In genomic region chr15:74369461-74369860, GRCm38 (mm10) we compare ENCODE assay signal across 23 mouse cellular contexts.
DNase-seq lines count a peak whose midpoint lies in the region; ATAC-seq and TF ChIP-seq lines count a peak whose summit lies in the region.
"Had no signal": no experiment of that assay in that cellular context is flagged by ENCODE, and none has a peak within 500 bp of the region (broad histone marks: within the 10 kb centered on the region; RNA-seq: fewer than 3 reads in every experiment).

No protein-coding gene starts in this region.

- H3K9ac ChIP-seq in midbrain, embryonic 11.5 days (ENCODE audit: low read length): no peak overlapping the region
- no peak overlapping the region for H3K9ac ChIP-seq in midbrain, embryonic 13.5 days (replicated peaks)
- H3K9ac ChIP-seq: embryonic facial prominence, embryonic 12.5 days; forebrain, embryonic 13.5 days; forebrain, embryonic 15.5 days; forebrain, postnatal 0 days had no signal

- DNase-seq in cerebellum, postnatal 10 days: peak; percentile 51 to 55
- no peak for DNase-seq in cerebellum, adult 8-10 months
- peak; percentile 2 for DNase-seq in gastrocnemius, adult 2 months
- no peak for DNase-seq in gastrocnemius, adult 18-20 months (ENCODE audit: low spot score)
- peak; percentile 49 for DNase-seq in midbrain, embryonic 11.5 days (ENCODE audit: low spot score, missing footprints)
- DNase-seq: adrenal gland, adult 8-10 months; adrenal gland, postnatal 14 days; adrenal gland, postnatal 36 days; B cell, adult 2 months; cerebellum, adult 11-12 months; cerebellum, adult 9-10 months; cerebellum, postnatal 25 days; forebrain, postnatal 0 days had no signal

- no peaks in the 10 kb centered on the region for H3K36me3 ChIP-seq in midbrain, embryonic 11.5 days (ENCODE audit: control insufficient read depth, insufficient read depth, low read length)
- no peaks in the 10 kb centered on the region for H3K36me3 ChIP-seq in midbrain, embryonic 13.5 days
- H3K36me3 ChIP-seq: embryonic facial prominence, embryonic 10.5 days; embryonic facial prominence, embryonic 12.5 days; forebrain, embryonic 15.5 days; G1E had no signal

- no peak for TF ChIP-seq CTCF in gastrocnemius, adult 2 months (IDR thresholded peaks at IDR 0.05)

- ATAC-seq in midbrain, embryonic 11.5 days (ENCODE audit: low FRiP score): no peak
- no peak for ATAC-seq in midbrain, embryonic 13.5 days
- ATAC-seq: activated CD4-positive, CD25-positive, alpha-beta regulatory T cell, adult 4 months; CD4-positive, CD25-positive, alpha-beta regulatory T cell, adult 4 months; forebrain, embryonic 13.5 days; forebrain, embryonic 15.5 days; forebrain, postnatal 0 days; Patski had no signal

- no peaks in the 10 kb centered on the region for H3K4me1 ChIP-seq in midbrain, embryonic 11.5 days (ENCODE audit: control insufficient read depth, insufficient read depth, low read length)
- H3K4me1 ChIP-seq in midbrain, embryonic 13.5 days (replicated peaks): no peaks in the 10 kb centered on the region
- H3K4me1 ChIP-seq: embryonic facial prominence, embryonic 12.5 days; forebrain, embryonic 13.5 days; forebrain, embryonic 15.5 days had no signal

- no peaks in the 10 kb centered on the region for H3K27me3 ChIP-seq in midbrain, embryonic 11.5 days (ENCODE audit: control insufficient read depth, insufficient read depth, low read length)
- H3K27me3 ChIP-seq in midbrain, embryonic 13.5 days: no peaks in the 10 kb centered on the region
- H3K27me3 ChIP-seq: CH12.LX; embryonic facial prominence, embryonic 12.5 days; forebrain, embryonic 13.5 days; forebrain, embryonic 15.5 days had no signal

- no peak overlapping the region for H3K4me3 ChIP-seq in gastrocnemius, adult 2 months
- H3K4me3 ChIP-seq in midbrain, embryonic 11.5 days (ENCODE audit: low read depth, low read length): no peak overlapping the region
- H3K4me3 ChIP-seq in midbrain, embryonic 13.5 days (replicated peaks): no peak overlapping the region
- H3K4me3 ChIP-seq: embryonic facial prominence, embryonic 10.5 days; embryonic facial prominence, embryonic 12.5 days; forebrain, embryonic 13.5 days; forebrain, embryonic 15.5 days had no signal

- intact Hi-C loops in gastrocnemius, adult 2 months (cut with DNase I): no loop called here

- no peaks in the 10 kb centered on the region for H3K9me3 ChIP-seq in midbrain, embryonic 11.5 days (ENCODE audit: control insufficient read depth, low read length)
- no peaks in the 10 kb centered on the region for H3K9me3 ChIP-seq in midbrain, embryonic 13.5 days
- H3K9me3 ChIP-seq: embryonic facial prominence, embryonic 10.5 days; embryonic facial prominence, embryonic 12.5 days; forebrain, embryonic 13.5 days; forebrain, embryonic 15.5 days had no signal

- H3K4me2 ChIP-seq in midbrain, embryonic 11.5 days: no peak overlapping the region
- H3K4me2 ChIP-seq in midbrain, embryonic 13.5 days (replicated peaks): no peak overlapping the region
- H3K4me2 ChIP-seq: embryonic facial prominence, embryonic 12.5 days; forebrain, embryonic 13.5 days; forebrain, embryonic 15.5 days had no signal

- H3K27ac ChIP-seq in gastrocnemius, adult 2 months: no peak overlapping the region
- H3K27ac ChIP-seq in midbrain, embryonic 11.5 days (ENCODE audit: low read depth, low read length): no peak overlapping the region
- no peak overlapping the region for H3K27ac ChIP-seq in midbrain, embryonic 13.5 days
- H3K27ac ChIP-seq: embryonic facial prominence, embryonic 10.5 days; embryonic facial prominence, embryonic 12.5 days; forebrain, embryonic 13.5 days; forebrain, embryonic 15.5 days had no signal

- 83% methylated on average over 3 of the region's 3 CpGs for WGBS in midbrain, embryonic 11.5 days
- 82% methylated on average over 3 of the region's 3 CpGs for WGBS in midbrain, embryonic 13.5 days

Comparison
In these comparisons a context has a peak if more than half of its experiments do, and no peak if none do; other contexts are left out.
1. DNase-seq: peak in cerebellum, postnatal 10 days (2 of 2), gastrocnemius, adult 2 months (single experiment) and midbrain, embryonic 11.5 days (single experiment); none in cerebellum, adult 8-10 months (single experiment) and gastrocnemius, adult 18-20 months (single experiment).